Mouse (Mus musculus): Measurements from ENCODE around the gene Gm13287. TPM values are rescaled to one million over a fixed set of nuclear protein-coding genes. Genes with fewer than 3 reads are reported as not detected.
"Not testable (repeated sequence)": the region's sequence is repeated elsewhere in the genome, so short reads cannot be mapped to it uniquely, and the experiment has no call there.

Gm13287 gene
- polyA plus RNA-seq, 1 experiment: not detected

- peak; percentile 44 to 59 for DNase-seq (ENCODE audit: extremely low spot score in 1 of 2, low spot score in 1 of 2)
Observed at GRCm38 (mm10) chr4:88793936-88794675, 8.9 kb upstream of the Gm13287 start, which contains the start of gene Gm13275. Gm13275 (plus strand) TSS chr4:88794487.

GRCm38 (mm10) chr4:88797097-88797496, 6.0 kb upstream of the Gm13287 start, which contains the start of gene Gm13279:
Gm13279 (plus strand) TSS chr4:88797397.
- not testable (repeated sequence) for DNase-seq (ENCODE audit: extremely low spot score in 1 of 2, low spot score in 1 of 2)

GRCm38 (mm10) chr4:88799365-88799764, 3.7 kb upstream of the Gm13287 start, which contains the start of gene Gm13285:
Gm13285 (plus strand) TSS chr4:88799665.
- not testable (repeated sequence) for DNase-seq (ENCODE audit: extremely low spot score in 1 of 2, low spot score in 1 of 2)

GRCm38 (mm10) chr4:88805231-88805630, 2.2 kb downstream of the Gm13287 start, which contains the start of gene Gm13288:
Gm13288 (plus strand) TSS chr4:88805531.
- not testable (repeated sequence) for DNase-seq (ENCODE audit: extremely low spot score in 1 of 2, low spot score in 1 of 2)

GRCm38 (mm10) chr4:88805761-88806160, 2.7 kb downstream of the Gm13287 start:
- DNase-seq (ENCODE audit: extremely low spot score in 1 of 2, low spot score in 1 of 2): not testable (repeated sequence)

GRCm38 (mm10) chr4:88815928-88816327, 12.9 kb downstream of the Gm13287 start, which contains the start of gene Ifna7:
Ifna7 (plus strand) TSS chr4:88816228.
- DNase-seq (ENCODE audit: extremely low spot score in 1 of 2, low spot score in 1 of 2): no peak

- no peak for DNase-seq (ENCODE audit: extremely low spot score in 1 of 2, low spot score in 1 of 2)
Observed at GRCm38 (mm10) chr4:88819659-88820058, 16.6 kb downstream of the Gm13287 start, which contains the start of gene Ifna11. Ifna11 (plus strand) TSS chr4:88819959.

- DNase-seq (ENCODE audit: extremely low spot score in 1 of 2, low spot score in 1 of 2): peak in 1 of 2 experiments; percentile 31
Observed at GRCm38 (mm10) chr4:88822995-88823394, 19.9 kb downstream of the Gm13287 start.

GRCm38 (mm10) chr4:88827116-88827515, 24.1 kb downstream of the Gm13287 start, which contains the start of gene Ifna6:
Ifna6 (plus strand) TSS chr4:88827416.
- DNase-seq (ENCODE audit: extremely low spot score in 1 of 2, low spot score in 1 of 2): not testable (repeated sequence)

- DNase-seq (ENCODE audit: extremely low spot score in 1 of 2, low spot score in 1 of 2): peak in 1 of 2 experiments; percentile 61
Observed at GRCm38 (mm10) chr4:88830523-88830922, 27.5 kb downstream of the Gm13287 start.

GRCm38 (mm10) chr4:88835225-88835624, 32.2 kb downstream of the Gm13287 start, which contains the start of gene Ifna5:
Ifna5 (plus strand) TSS chr4:88835525.
- not testable (repeated sequence) for DNase-seq (ENCODE audit: extremely low spot score in 1 of 2, low spot score in 1 of 2)

GRCm38 (mm10) chr4:88838828-88839227, 35.8 kb downstream of the Gm13287 start:
- DNase-seq (ENCODE audit: extremely low spot score in 1 of 2, low spot score in 1 of 2): peak in 1 of 2 experiments; percentile 15

- no peak for DNase-seq (ENCODE audit: extremely low spot score in 1 of 2, low spot score in 1 of 2)
Observed at GRCm38 (mm10) chr4:88840058-88840457, 37.0 kb downstream of the Gm13287 start.

- no peak for DNase-seq (ENCODE audit: extremely low spot score in 1 of 2, low spot score in 1 of 2)
Observed at GRCm38 (mm10) chr4:88841438-88841911, 38.4 kb downstream of the Gm13287 start, which contains the start of gene Ifna4. Ifna4 (plus strand) TSS chr4:88841861.

- peak in 1 of 2 experiments; percentile 12 for DNase-seq (ENCODE audit: extremely low spot score in 1 of 2, low spot score in 1 of 2)
Observed at GRCm38 (mm10) chr4:88845334-88845733, 42.3 kb downstream of the Gm13287 start.

- DNase-seq (ENCODE audit: extremely low spot score in 1 of 2, low spot score in 1 of 2): no peak
Observed at GRCm38 (mm10) chr4:88849698-88850097, 46.6 kb downstream of the Gm13287 start, which contains the start of gene Ifna1. Ifna1 (plus strand) TSS chr4:88850087.

GRCm38 (mm10) chr4:88851026-88851763, 48.1 kb downstream of the Gm13287 start:
- DNase-seq (ENCODE audit: extremely low spot score in 1 of 2, low spot score in 1 of 2): no peak
